Mouse (Mus musculus) hindbrain, postnatal 0 days (tissue): ENCODE results near the gene Sdcbp2. TPM values are rescaled to one million over a fixed set of nuclear protein-coding genes. Genes with fewer than 3 reads are reported as not detected.

Experiments
- ATAC-seq: fragments of 200-750 bp; cut with Nextera tagmentation; 2 replicates; pipeline ENCODE4 v1.8.0; 2017; ENCODE audit warnings: mild to moderate bottlenecking, moderate TSS enrichment, moderate library complexity
- DNase-seq: peaks from one replicate; pipeline ENCODE4 v3.0.0-alpha.2; 2015; ENCODE audit warnings: low spot score
- H3K27ac ChIP-seq: fragments of 300-500 bp; sonication (generic); 2 replicates; pipeline ENCODE4 v1.5.1; 2014; ENCODE audit warnings: mild to moderate bottlenecking
- H3K27me3 ChIP-seq: fragments of 300-500 bp; sonication (generic); 2 replicates; pipeline ENCODE4 v1.6.1; 2014; ENCODE audit warnings: low read length, mixed read lengths; ENCODE audit not compliant: insufficient read depth
- H3K36me3 ChIP-seq: fragments of 300-500 bp; sonication (generic); 2 replicates; pipeline ENCODE4 v1.6.1; 2014; ENCODE audit warnings: low read length, mixed read lengths; ENCODE audit not compliant: insufficient read depth
- H3K4me1 ChIP-seq: fragments of 300-500 bp; sonication (generic); 2 replicates; pipeline ENCODE4 v1.6.1; 2014; ENCODE audit warnings: antibody characterized with exemption, low read length, mixed read lengths; ENCODE audit not compliant: insufficient read depth
- H3K4me2 ChIP-seq: fragments of 300-500 bp; sonication (generic); 2 replicates; pipeline ENCODE4 v1.6.1; 2014; ENCODE audit warnings: low read depth, mild to moderate bottlenecking, low read length, moderate library complexity, mixed read lengths
- H3K4me3 ChIP-seq: fragments of 300-500 bp; sonication (generic); 2 replicates; pipeline ENCODE4 v1.5.1; 2014; ENCODE audit warnings: low read length
- H3K9ac ChIP-seq: fragments of 300-500 bp; sonication (generic); replicated peaks from 2 replicates; pipeline ENCODE4 v1.6.1; 2014; ENCODE audit warnings: mild to moderate bottlenecking, low read length, moderate library complexity, mixed read lengths
- H3K9me3 ChIP-seq: fragments of 300-500 bp; sonication (generic); 2 replicates; pipeline ENCODE4 v1.6.1; 2016; ENCODE audit warnings: low read length, mixed read lengths
- CTCF ChIP-seq: IDR thresholded peaks from 2 replicates; pipeline ENCODE4 v1.5.1; 2016; ENCODE audit warnings: antibody characterized with exemption, control low read depth, low read depth
- WGBS: fragments of 180-500 bp; shearing (Covaris S2); extraction: QIAGEN DNeasy Blood & Tissue Kit; methylation state at CpG from one replicate; pipeline ENCODE4 v1.1.7; 2014; 5-methylcytosine and 5-hydroxymethylcytosine counted together
- polyA plus RNA-seq: library from polyadenylated mRNA; unstranded; fragments of >200 nt; fragmentation: Nextera tagmentation; extraction: Ambion mirVana; gene quantifications from 2 replicates; pipeline ENCODE4 v1.2.1, GENCODE M21; 2015
- total RNA-seq: library from RNA; depleted of rRNA; stranded (reverse); fragments of >200 nt; gene quantifications from 2 replicates; pipeline ENCODE4 v1.2.3, GENCODE M21; 2014

Gene Sdcbp2
- total and polyA plus RNA-seq, 2 experiments from 2014 or later = 0.42 to 1.3 TPM

DNA sequence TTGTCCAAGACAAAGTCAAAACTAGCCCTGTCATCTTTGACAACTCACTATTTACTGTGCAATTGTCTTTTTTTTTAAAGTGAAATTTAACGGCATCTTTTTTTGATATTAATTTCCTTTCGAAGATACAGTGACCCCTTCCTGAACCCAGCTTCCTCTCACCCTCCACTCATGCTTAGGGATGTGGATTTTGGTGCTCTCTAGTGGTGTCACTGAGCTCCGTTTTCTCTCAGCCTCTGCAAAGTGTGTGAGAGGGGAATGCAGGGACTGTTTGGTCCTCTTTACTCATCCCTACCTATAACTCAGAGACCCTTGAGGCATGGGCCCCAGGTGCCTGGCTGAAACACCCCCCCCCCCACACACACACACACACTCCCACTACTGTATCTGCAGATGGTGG is 13.5 kb downstream of the Sdcbp2 start:
- no peak overlapping the region for H3K27ac ChIP-seq
- ATAC-seq (no peak), DNase-seq (no peak)
- 61% methylated on average over 3 of the region's 3 CpGs for WGBS
- no peak overlapping the region for H3K4me2 ChIP-seq
- no peaks in the 10 kb centered on the region for H3K27me3 ChIP-seq
- no peaks in the 10 kb centered on the region for H3K36me3 ChIP-seq
- no peak overlapping the region for H3K9ac ChIP-seq
- H3K4me3 ChIP-seq = no peak overlapping the region
- TF ChIP-seq CTCF = 0 out of 2 replicates have a peak, but pooled peaks have one; percentile 35
- H3K4me1 ChIP-seq = no peaks in the 10 kb centered on the region
- no peaks in the 10 kb centered on the region for H3K9me3 ChIP-seq

- DNase-seq (no peak), ATAC-seq (no peak)
- Histone ChIP-seq H3K4me3 (no peak overlapping the region), H3K27ac (no peak overlapping the region), H3K27me3 (no peaks in the 10 kb centered on the region), H3K9ac (no peak overlapping the region), H3K4me2 (no peak overlapping the region), H3K36me3 (no peaks in the 10 kb centered on the region; the same call in 1 of the 2 replicates), H3K4me1 (no peaks in the 10 kb centered on the region), H3K9me3 (no peaks in the 10 kb centered on the region)
- 95% methylated on average over 1 of the region's 1 CpGs for WGBS
- no peak for TF ChIP-seq CTCF
Measured at GRCm38 (mm10) chr2:151586807-151587206, 14.4 kb downstream of the Sdcbp2 start.

- Histone ChIP-seq H3K4me1 (no peaks in the 10 kb centered on the region), H3K27ac (no peak overlapping the region), H3K9me3 (no peaks in the 10 kb centered on the region), H3K4me3 (no peak overlapping the region), H3K9ac (no peak overlapping the region), H3K27me3 (no peaks in the 10 kb centered on the region), H3K4me2 (no peak overlapping the region), H3K36me3 (no peaks in the 10 kb centered on the region; the same call in 1 of the 2 replicates)
- ATAC-seq = no peak
- WGBS = 72% methylated on average over 9 of the region's 9 CpGs
- no peak for TF ChIP-seq CTCF
- DNase-seq = no peak
Measured at GRCm38 (mm10) chr2:151587306-151587705, 14.9 kb downstream of the Sdcbp2 start.

- Histone ChIP-seq H3K27me3 (no peaks in the 10 kb centered on the region), H3K36me3 (peaks cover 15% of the 10 kb centered on the region), H3K9ac (no peak overlapping the region), H3K4me3 (no peak overlapping the region), H3K4me1 (peaks cover 3% of the 10 kb centered on the region), H3K9me3 (no peaks in the 10 kb centered on the region), H3K4me2 (no peak overlapping the region), H3K27ac (no peak overlapping the region)
- DNase-seq (no peak), ATAC-seq (no peak)
- WGBS = 89% methylated on average over 2 of the region's 2 CpGs
- no peak for TF ChIP-seq CTCF
Measured at GRCm38 (mm10) chr2:151598068-151598467, 25.6 kb downstream of the Sdcbp2 start.

GRCm38 (mm10) chr2:151602106-151602505 is 29.7 kb downstream of the Sdcbp2 start:
- no peaks in the 10 kb centered on the region for H3K9me3 ChIP-seq
- H3K27ac ChIP-seq = 0 out of 2 replicates have a peak overlapping the region, but pooled peaks have one; percentile 11
- H3K4me3 ChIP-seq = no peak overlapping the region
- no peak overlapping the region for H3K4me2 ChIP-seq
- TF ChIP-seq CTCF = no peak
- no peak overlapping the region for H3K9ac ChIP-seq
- no peaks in the 10 kb centered on the region; the same call in 1 of the 2 replicates for H3K36me3 ChIP-seq
- 45% methylated on average over 4 of the region's 4 CpGs for WGBS
- H3K27me3 ChIP-seq = no peaks in the 10 kb centered on the region
- DNase-seq (peak; percentile 59), ATAC-seq (no peak)
- H3K4me1 ChIP-seq = peaks cover 17% of the 10 kb centered on the region

DNA sequence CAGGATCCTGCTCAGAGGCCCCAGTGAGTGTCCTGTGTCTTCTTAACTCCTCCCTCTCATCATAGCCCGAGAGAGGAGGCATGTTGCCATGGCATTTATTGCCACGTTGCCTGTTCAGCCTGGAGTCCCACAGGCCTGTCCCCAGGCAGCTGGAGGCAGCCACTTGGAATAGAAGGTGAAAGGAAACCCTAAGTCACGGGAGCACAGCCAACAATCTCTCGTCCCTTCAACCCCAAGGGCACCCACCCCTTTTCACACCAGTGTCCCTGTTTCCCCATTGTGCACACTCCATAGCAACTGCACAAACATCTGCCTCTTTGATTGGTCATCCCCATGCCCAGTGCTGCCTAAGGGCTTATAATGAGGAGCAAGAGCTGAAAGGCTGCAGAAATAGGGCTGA is 31.2 kb downstream of the Sdcbp2 start:
- no peaks in the 10 kb centered on the region; the same call in 1 of the 2 replicates for H3K36me3 ChIP-seq
- H3K9me3 ChIP-seq = no peaks in the 10 kb centered on the region
- TF ChIP-seq CTCF = no peak
- peak overlapping the region; percentile 73 for H3K27ac ChIP-seq
- 4% methylated on average over 4 of the region's 4 CpGs for WGBS
- no peaks in the 10 kb centered on the region for H3K27me3 ChIP-seq
- ATAC-seq (peak; percentile 88), DNase-seq (peak; percentile 82)
- H3K9ac ChIP-seq = no peak overlapping the region
- H3K4me3 ChIP-seq = no peak overlapping the region
- no peak overlapping the region for H3K4me2 ChIP-seq
- H3K4me1 ChIP-seq = peaks cover 17% of the 10 kb centered on the region

DNA sequence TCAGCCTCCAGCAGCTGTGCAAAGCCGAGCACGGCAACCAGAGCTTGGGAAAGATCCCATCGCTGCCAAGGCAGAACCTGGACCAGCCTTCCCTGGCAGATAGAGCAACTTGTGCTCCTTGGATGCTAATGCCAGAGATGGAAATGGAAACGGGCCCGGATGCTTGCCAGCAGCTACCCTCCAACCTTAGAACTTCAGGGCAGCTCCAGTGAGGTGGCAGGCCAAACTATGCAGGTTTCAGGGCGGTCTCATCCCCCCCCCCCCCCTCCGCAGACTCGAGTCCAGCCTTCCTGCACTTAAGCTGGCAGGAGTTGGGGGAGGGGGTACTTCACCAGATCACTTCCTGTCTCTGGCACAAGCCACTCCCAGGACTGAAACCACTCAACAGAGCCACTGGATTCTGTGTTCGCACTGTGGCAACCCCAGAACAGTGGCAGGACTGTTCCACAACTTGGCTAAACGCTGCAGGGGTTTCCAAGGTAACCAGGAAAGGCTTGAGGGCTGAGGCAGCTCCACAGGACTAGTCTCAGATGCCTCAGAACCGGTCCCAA is 33.1 kb downstream of the Sdcbp2 start:
- no peaks in the 10 kb centered on the region for H3K9me3 ChIP-seq
- peaks cover 22% of the 10 kb centered on the region for H3K4me1 ChIP-seq
- no peak for TF ChIP-seq CTCF
- no peaks in the 10 kb centered on the region for H3K27me3 ChIP-seq
- 25% methylated on average over 11 of the region's 11 CpGs for WGBS
- DNase-seq = peak; percentile 84
- no peak overlapping the region for H3K4me2 ChIP-seq
- no peak overlapping the region for H3K9ac ChIP-seq
- H3K4me3 ChIP-seq = no peak overlapping the region
- peak; percentile 82 for ATAC-seq
- no peaks in the 10 kb centered on the region for H3K36me3 ChIP-seq
- peak overlapping the region; percentile 70 for H3K27ac ChIP-seq
